Mouse (Mus musculus) lung, embryonic 16.5 days (tissue): ENCODE data around the gene Mrpl20. TPM values are rescaled to one million over a fixed set of nuclear protein-coding genes. Genes with fewer than 3 reads are reported as not detected.
A peak's percentile ranks its signal among the peaks of the same experiment; 100 is the strongest.

Source experiments
- ATAC-seq: fragments of 200-750 bp; cut with Nextera tagmentation; 2 replicates; pipeline ENCODE4 v1.8.0; 2017; ENCODE audit warnings: low read depth, mild to moderate bottlenecking, moderate library complexity
- H3K27ac ChIP-seq: fragments of 300-500 bp; sonication (generic); 2 replicates; pipeline ENCODE4 v1.5.1; 2014; ENCODE audit warnings: mild to moderate bottlenecking, control low read depth, low read length
- H3K27me3 ChIP-seq: fragments of 300-500 bp; sonication (generic); 2 replicates; pipeline ENCODE4 v1.6.1; 2014; ENCODE audit warnings: low read depth, low read length, mixed read lengths; ENCODE audit not compliant: control insufficient read depth, insufficient read depth
- H3K36me3 ChIP-seq: fragments of 300-500 bp; sonication (generic); 2 replicates; pipeline ENCODE4 v1.6.1; 2014; ENCODE audit warnings: low read length; ENCODE audit not compliant: control insufficient read depth, insufficient read depth
- H3K4me1 ChIP-seq: fragments of 300-500 bp; sonication (generic); replicated peaks from 2 replicates; pipeline ENCODE4 v1.6.1; 2014; ENCODE audit warnings: low read length, mixed read lengths; ENCODE audit not compliant: control insufficient read depth, insufficient read depth
- H3K4me2 ChIP-seq: fragments of 300-500 bp; sonication (generic); 2 replicates; pipeline ENCODE4 v1.6.1; 2014; ENCODE audit warnings: low read depth, low read length, control low read depth
- H3K4me3 ChIP-seq: fragments of 300-500 bp; sonication (generic); 2 replicates; pipeline ENCODE4 v1.5.1; 2014; ENCODE audit warnings: mild to moderate bottlenecking, low read length, control low read depth
- H3K9ac ChIP-seq: fragments of 300-500 bp; sonication (generic); 2 replicates; pipeline ENCODE4 v1.6.1; 2014; ENCODE audit warnings: low read length, control low read depth
- H3K9me3 ChIP-seq: fragments of 300-500 bp; sonication (generic); 2 replicates; pipeline ENCODE4 v1.6.1; 2016; ENCODE audit warnings: low read length; ENCODE audit not compliant: control insufficient read depth
- WGBS: fragments of 180-500 bp; shearing (Covaris S2); extraction: QIAGEN DNeasy Blood & Tissue Kit; methylation state at CpG from one replicate; pipeline ENCODE4 v1.1.7; 2014; 5-methylcytosine and 5-hydroxymethylcytosine counted together
- polyA plus RNA-seq: library from polyadenylated mRNA; unstranded; fragments of >200 nt; fragmentation: Nextera tagmentation; extraction: Ambion mirVana; gene quantifications from 2 replicates; pipeline ENCODE4 v1.2.1, GENCODE M21; 2015

Gene Mrpl20
- polyA plus RNA-seq, 1 experiment from 2014 or later: 177 TPM

- Histone ChIP-seq H3K9me3 (no peaks in the 10 kb centered on the region), H3K27me3 (no peaks in the 10 kb centered on the region), H3K4me3 (no peak overlapping the region), H3K4me1 (peaks cover 36% of the 10 kb centered on the region), H3K9ac (no peak overlapping the region), H3K27ac (no peak overlapping the region), H3K36me3 (no peaks in the 10 kb centered on the region; the same call in 1 of the 2 replicates), H3K4me2 (no peak overlapping the region)
- WGBS: 81% methylated on average over 4 of the region's 4 CpGs
- no peak for ATAC-seq
These were observed 30.6 kb downstream of the Mrpl20 start for GRCm38 (mm10) chr4:155833234-155833633.

- no peaks in the 10 kb centered on the region; the same call in 1 of the 2 replicates for H3K36me3 ChIP-seq
- H3K27ac ChIP-seq: peak overlapping the region; percentile 79
- H3K4me2 ChIP-seq: 0 out of 2 replicates have a peak overlapping the region, but pooled peaks have one; percentile 22
- H3K27me3 ChIP-seq: no peaks in the 10 kb centered on the region
- peak; percentile 32 for ATAC-seq
- H3K4me1 ChIP-seq: peaks cover 40% of the 10 kb centered on the region
- H3K9me3 ChIP-seq: no peaks in the 10 kb centered on the region
- H3K4me3 ChIP-seq: no peak overlapping the region
- 17% methylated on average over 2 of the region's 2 CpGs for WGBS
- no peak overlapping the region for H3K9ac ChIP-seq
These were observed 31.2 kb downstream of the Mrpl20 start for GRCm38 (mm10) chr4:155833836-155834235.

- peak overlapping the region; percentile 43 for H3K4me2 ChIP-seq
These were observed 34.8 kb downstream of the Mrpl20 start for GRCm38 (mm10) chr4:155837404-155838010.

GRCm38 (mm10) chr4:155838187-155839153, 35.8 kb downstream of the Mrpl20 start:
- H3K4me3 ChIP-seq: no peak overlapping the region
- H3K4me2 ChIP-seq: peak overlapping the region; percentile 92
- peaks cover 13% of the 10 kb centered on the region for H3K36me3 ChIP-seq
- WGBS: 30% methylated on average over 8 of the region's 8 CpGs
- peak; percentile 37 for ATAC-seq
- peak overlapping the region; percentile 99 for H3K27ac ChIP-seq
- H3K9me3 ChIP-seq: no peaks in the 10 kb centered on the region
- H3K27me3 ChIP-seq: peaks cover 8% of the 10 kb centered on the region
- peaks cover 45% of the 10 kb centered on the region for H3K4me1 ChIP-seq
- H3K9ac ChIP-seq: peak overlapping the region; percentile 28

More at GRCm38 (mm10) chr4:155837404-155838010, 34.8 kb downstream of the Mrpl20 start:
- 39% methylated on average over 11 of the region's 11 CpGs for WGBS
- H3K27ac ChIP-seq: peak overlapping the region; percentile 99
- no peaks in the 10 kb centered on the region for H3K9me3 ChIP-seq
- H3K4me1 ChIP-seq: peaks cover 52% of the 10 kb centered on the region
- peaks cover 7% of the 10 kb centered on the region for H3K36me3 ChIP-seq
- no peak overlapping the region for H3K4me3 ChIP-seq
- H3K9ac ChIP-seq: peak overlapping the region; percentile 28; the same call in 1 of the 2 replicates
- peaks cover 8% of the 10 kb centered on the region for H3K27me3 ChIP-seq
- ATAC-seq: peak; percentile 7; the same call in 1 of the 2 replicates

- H3K4me1 ChIP-seq: peaks cover 37% of the 10 kb centered on the region
- H3K9ac ChIP-seq: peak within 1 kb of the TSS; percentile 78
- H3K4me2 ChIP-seq: peak within 1 kb of the TSS; percentile 92
- H3K36me3 ChIP-seq: peaks cover 13% of the 10 kb centered on the region
- H3K27ac ChIP-seq: peak within 1 kb of the TSS; percentile 99
- WGBS: 4% methylated on average over 16 of the region's 16 CpGs
- H3K4me3 ChIP-seq: peak within 1 kb of the TSS; percentile 67
- H3K27me3 ChIP-seq: peaks cover 8% of the 10 kb centered on the region
- ATAC-seq: peak; percentile 94
- H3K9me3 ChIP-seq: no peaks in the 10 kb centered on the region
These were observed 36.8 kb downstream of the Mrpl20 start, which contains the start of gene Mxra8 for GRCm38 (mm10) chr4:155839483-155839910. Gene Mxra8 (plus strand): TSS chr4:155839680.

- H3K4me3 ChIP-seq: peak overlapping the region; percentile 67
- no peaks in the 10 kb centered on the region for H3K9me3 ChIP-seq
- peak overlapping the region; percentile 99 for H3K27ac ChIP-seq
- peak overlapping the region; percentile 78 for H3K9ac ChIP-seq
- WGBS: 8% methylated on average over 8 of the region's 8 CpGs
- peaks cover 8% of the 10 kb centered on the region for H3K27me3 ChIP-seq
- peaks cover 13% of the 10 kb centered on the region for H3K36me3 ChIP-seq
- peak overlapping the region; percentile 92 for H3K4me2 ChIP-seq
- ATAC-seq: peak; percentile 4; the same call in 1 of the 2 replicates
- H3K4me1 ChIP-seq: peaks cover 37% of the 10 kb centered on the region
These were observed 37.7 kb downstream of the Mrpl20 start for GRCm38 (mm10) chr4:155840076-155841002.

GRCm38 (mm10) chr4:155841003-155841454, 38.4 kb downstream of the Mrpl20 start:
- Histone ChIP-seq H3K36me3 (peaks cover 13% of the 10 kb centered on the region), H3K4me1 (peaks cover 37% of the 10 kb centered on the region), H3K9ac (peak overlapping the region; percentile 78), H3K4me3 (peak overlapping the region; percentile 67), H3K4me2 (peak overlapping the region; percentile 92), H3K27me3 (peaks cover 8% of the 10 kb centered on the region), H3K9me3 (no peaks in the 10 kb centered on the region), H3K27ac (peak overlapping the region; percentile 99)
- peak; percentile 20 for ATAC-seq
- WGBS: under 1% methylated on average over 32 of the region's 32 CpGs

GRCm38 (mm10) chr4:155841651-155842270, 39.1 kb downstream of the Mrpl20 start:
- Histone ChIP-seq H3K4me3 (peak overlapping the region; percentile 67), H3K27me3 (peaks cover 8% of the 10 kb centered on the region), H3K36me3 (peaks cover 13% of the 10 kb centered on the region), H3K9ac (no peak overlapping the region; the same call in 1 of the 2 replicates), H3K27ac (no peak overlapping the region), H3K4me1 (peaks cover 41% of the 10 kb centered on the region), H3K4me2 (peak overlapping the region; percentile 92), H3K9me3 (no peaks in the 10 kb centered on the region)
- ATAC-seq: no peak
- WGBS: 38% methylated on average over 38 of the region's 38 CpGs
